Mouse (Mus musculus) midbrain, embryonic 12.5 days (tissue): ENCODE measurements at regions not wholly inside any gene's neighbourhood (a gene's known extent, or its start where the extent isn't known, plus 50 kb on each side); places are given as distances from the start of the nearest gene placed in this dataset.
A peak's percentile ranks its signal among the peaks of the same experiment; 100 is the strongest.
"Not testable (repeated sequence)": the region's sequence is repeated elsewhere in the genome, so short reads cannot be mapped to it uniquely, and the experiment has no call there.

ENCODE experiments used
- ATAC-seq: fragments of 200-750 bp; cut with Nextera tagmentation; 2 replicates; pipeline ENCODE4 v1.8.0; 2017; ENCODE audit warnings: low read depth, moderate TSS enrichment, moderate library complexity; ENCODE audit not compliant: low FRiP score
- H3K27ac ChIP-seq: fragments of 300-500 bp; sonication (generic); replicated peaks from 2 replicates; pipeline ENCODE4 v1.5.1; 2016; ENCODE audit warnings: mild to moderate bottlenecking
- H3K27me3 ChIP-seq: fragments of 300-500 bp; sonication (generic); 2 replicates; pipeline ENCODE4 v1.6.1; 2016; ENCODE audit warnings: mild to moderate bottlenecking
- H3K36me3 ChIP-seq: fragments of 300-500 bp; sonication (generic); 2 replicates; pipeline ENCODE4 v1.6.1; 2016
- H3K4me1 ChIP-seq: fragments of 300-500 bp; sonication (generic); 2 replicates; pipeline ENCODE4 v1.6.1; 2016
- H3K4me2 ChIP-seq: fragments of 300-500 bp; sonication (generic); replicated peaks from 2 replicates; pipeline ENCODE4 v1.6.1; 2016; ENCODE audit warnings: mild to moderate bottlenecking, moderate library complexity
- H3K4me3 ChIP-seq: fragments of 300-500 bp; sonication (generic); 2 replicates; pipeline ENCODE4 v1.5.1; 2016; ENCODE audit warnings: mild to moderate bottlenecking
- H3K9ac ChIP-seq: fragments of 300-500 bp; sonication (generic); replicated peaks from 2 replicates; pipeline ENCODE4 v1.6.1; 2016; ENCODE audit warnings: mild to moderate bottlenecking, moderate library complexity
- H3K9me3 ChIP-seq: fragments of 300-500 bp; sonication (generic); 2 replicates; pipeline ENCODE4 v1.6.1; 2016; ENCODE audit warnings: mild to moderate bottlenecking
- WGBS: fragments of 180-500 bp; shearing (Covaris S2); methylation state at CpG from one replicate; pipeline ENCODE4 v1.1.7; 2016; 5-methylcytosine and 5-hydroxymethylcytosine counted together

- H3K27ac ChIP-seq: no peak overlapping the region; the same call in 1 of the 2 replicates
- ATAC-seq: no peak
- H3K36me3 ChIP-seq: no peaks in the 10 kb centered on the region
- H3K4me3 ChIP-seq: no peak overlapping the region
- H3K4me1 ChIP-seq: peaks cover 3% of the 10 kb centered on the region; the same call in 1 of the 2 replicates
- WGBS: 87% methylated on average over 10 of the region's 10 CpGs
- no peak overlapping the region for H3K9ac ChIP-seq
- H3K27me3 ChIP-seq: no peaks in the 10 kb centered on the region; the same call in 1 of the 2 replicates
- H3K4me2 ChIP-seq: no peak overlapping the region
- no peaks in the 10 kb centered on the region for H3K9me3 ChIP-seq
Measured at GRCm38 (mm10) chr10:111594651-111595050, 88.6 kb downstream of the Phlda1 start.

- no peaks in the 10 kb centered on the region; the same call in 1 of the 2 replicates for H3K27me3 ChIP-seq
- H3K9ac ChIP-seq: no peak overlapping the region
- WGBS: 52% methylated on average over 8 of the region's 8 CpGs
- no peak overlapping the region for H3K4me3 ChIP-seq
- peaks cover 11% of the 10 kb centered on the region; the same call in 1 of the 2 replicates for H3K4me1 ChIP-seq
- no peak overlapping the region for H3K4me2 ChIP-seq
- peak; percentile 41; the same call in 1 of the 2 replicates for ATAC-seq
- peak overlapping the region; percentile 39 for H3K27ac ChIP-seq
- H3K9me3 ChIP-seq: no peaks in the 10 kb centered on the region
- no peaks in the 10 kb centered on the region for H3K36me3 ChIP-seq
Measured at GRCm38 (mm10) chr10:111595513-111595995, 89.5 kb downstream of the Phlda1 start.

DNA sequence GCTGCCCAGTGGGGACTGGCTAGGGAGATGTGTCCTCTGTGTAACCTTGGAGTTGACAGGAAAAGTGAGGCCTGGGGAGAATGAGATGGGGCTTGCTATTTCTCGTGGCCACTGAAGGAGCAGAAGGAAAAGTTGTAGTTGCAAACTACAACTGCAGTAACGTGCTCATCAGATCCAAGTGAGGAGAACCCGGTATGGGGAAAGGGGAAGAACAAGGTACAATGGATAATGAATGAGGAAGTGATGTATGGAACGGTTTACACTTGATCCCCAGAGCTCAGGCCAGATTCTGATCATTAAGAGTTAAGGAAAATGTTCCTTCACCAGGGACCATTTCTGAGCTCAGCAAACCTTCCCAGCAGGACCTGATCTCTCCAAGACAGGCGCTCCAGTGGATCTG, 92.6 kb downstream of the Phlda1 start:
- H3K9ac ChIP-seq: no peak overlapping the region
- 88% methylated on average over 5 of the region's 5 CpGs for WGBS
- peaks cover 15% of the 10 kb centered on the region; the same call in 1 of the 2 replicates for H3K4me1 ChIP-seq
- no peak for ATAC-seq
- no peaks in the 10 kb centered on the region for H3K9me3 ChIP-seq
- no peak overlapping the region for H3K27ac ChIP-seq
- no peaks in the 10 kb centered on the region for H3K36me3 ChIP-seq
- no peak overlapping the region for H3K4me3 ChIP-seq
- no peaks in the 10 kb centered on the region; the same call in 1 of the 2 replicates for H3K27me3 ChIP-seq
- H3K4me2 ChIP-seq: no peak overlapping the region

DNA sequence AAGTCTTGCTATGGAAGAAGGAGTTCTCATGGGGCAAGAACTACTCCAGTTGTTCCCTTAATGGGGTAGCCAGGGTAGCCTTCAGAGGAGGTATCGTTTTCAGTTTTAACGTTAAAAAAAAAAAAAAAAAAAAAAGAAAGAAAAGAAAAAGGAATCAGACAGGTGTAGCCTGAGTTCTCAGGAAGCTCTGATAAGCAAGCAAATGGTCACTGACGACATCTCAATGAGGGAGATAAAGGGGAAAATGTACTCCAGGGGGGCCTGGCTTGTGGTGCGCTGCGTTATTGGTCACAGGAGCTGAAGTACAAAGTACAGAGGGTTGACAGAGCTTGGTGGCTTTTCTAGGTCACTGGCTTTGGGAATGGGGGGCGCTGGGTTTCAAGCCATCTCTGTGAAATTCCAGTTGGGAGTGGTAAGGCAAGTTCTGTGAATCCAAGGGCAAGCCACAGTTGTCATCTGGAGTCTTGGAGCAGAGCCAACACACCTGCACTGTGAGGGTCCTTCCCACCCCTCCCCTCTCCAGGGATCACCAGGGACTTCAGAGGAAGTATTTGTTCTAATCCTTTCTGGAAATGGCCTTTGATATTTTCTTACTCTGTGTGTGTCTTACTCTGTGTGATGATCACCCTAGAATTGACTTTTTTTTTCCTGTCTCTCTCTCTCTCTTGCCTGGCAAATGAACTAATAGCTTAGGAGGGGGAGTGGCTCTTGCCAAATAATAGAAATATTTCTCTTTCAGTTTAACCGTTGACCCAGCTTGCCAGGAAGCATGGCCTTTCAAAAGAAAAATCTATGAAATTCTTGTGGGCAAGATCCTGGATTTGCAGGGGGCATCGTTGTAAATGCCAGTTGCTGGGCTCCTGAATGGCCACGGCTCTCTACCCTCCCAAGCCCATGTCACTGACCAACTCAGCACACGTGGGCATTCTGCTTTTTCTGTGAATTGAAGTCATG, 93.5 kb downstream of the Phlda1 start:
- H3K4me3 ChIP-seq: no peak overlapping the region
- H3K36me3 ChIP-seq: no peaks in the 10 kb centered on the region
- H3K4me2 ChIP-seq: no peak overlapping the region
- H3K9me3 ChIP-seq: no peaks in the 10 kb centered on the region
- no peaks in the 10 kb centered on the region; the same call in 1 of the 2 replicates for H3K27me3 ChIP-seq
- peaks cover 15% of the 10 kb centered on the region; the same call in 1 of the 2 replicates for H3K4me1 ChIP-seq
- no peak overlapping the region for H3K27ac ChIP-seq
- no peak overlapping the region for H3K9ac ChIP-seq
- WGBS: 65% methylated on average over 10 of the region's 10 CpGs
- ATAC-seq: no peak

DNA sequence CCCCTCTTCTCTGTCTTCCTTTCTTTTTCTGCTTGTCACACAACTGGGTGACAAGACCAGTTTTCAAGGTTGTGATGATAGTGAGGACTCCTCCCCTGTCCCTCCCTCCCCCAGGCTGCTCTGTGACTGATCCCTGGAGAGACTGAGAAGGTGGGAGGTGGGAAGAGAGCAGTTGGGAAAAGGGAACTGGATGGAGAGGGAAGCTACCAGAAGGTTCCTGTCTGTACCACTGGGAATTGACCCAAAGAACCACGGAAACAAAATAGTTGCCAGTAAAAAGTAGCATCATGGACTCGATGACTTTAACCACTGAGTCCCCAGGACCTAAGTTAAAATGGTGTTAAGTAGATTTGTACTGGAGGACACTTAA, 94.2 kb downstream of the Phlda1 start:
- Histone ChIP-seq H3K9ac (no peak overlapping the region), H3K9me3 (no peaks in the 10 kb centered on the region), H3K27me3 (no peaks in the 10 kb centered on the region; the same call in 1 of the 2 replicates), H3K4me1 (peaks cover 15% of the 10 kb centered on the region; the same call in 1 of the 2 replicates), H3K4me3 (no peak overlapping the region), H3K36me3 (no peaks in the 10 kb centered on the region), H3K4me2 (no peak overlapping the region), H3K27ac (no peak overlapping the region)
- 84% methylated on average over 2 of the region's 2 CpGs for WGBS
- ATAC-seq: no peak

- Histone ChIP-seq H3K27me3 (no peaks in the 10 kb centered on the region; the same call in 1 of the 2 replicates), H3K4me3 (no peak overlapping the region), H3K36me3 (no peaks in the 10 kb centered on the region), H3K9ac (no peak overlapping the region), H3K4me2 (no peak overlapping the region), H3K9me3 (no peaks in the 10 kb centered on the region), H3K27ac (no peak overlapping the region), H3K4me1 (peaks cover 15% of the 10 kb centered on the region; the same call in 1 of the 2 replicates)
- 26% methylated on average over 2 of the region's 2 CpGs for WGBS
- ATAC-seq: no peak
Measured at GRCm38 (mm10) chr10:111600677-111601099, 94.6 kb downstream of the Phlda1 start.

DNA sequence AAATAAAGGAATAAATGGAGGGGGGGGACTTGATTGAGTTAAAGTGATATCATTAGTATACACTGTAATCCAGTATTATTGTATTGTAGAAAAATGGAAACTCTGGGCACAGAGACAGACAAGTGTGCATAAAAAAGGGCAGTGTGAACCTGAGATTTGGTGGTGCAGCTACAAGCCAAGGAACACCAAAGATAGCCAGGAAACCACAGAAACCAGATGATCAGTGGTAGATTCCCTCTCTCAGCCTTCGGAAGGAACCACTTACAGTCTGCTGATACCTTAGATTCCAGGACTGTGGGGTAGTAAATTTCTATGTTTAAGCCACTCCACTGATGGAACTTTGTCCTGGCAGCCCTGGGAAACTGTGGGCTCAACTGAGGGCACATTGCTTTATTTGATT, 97.1 kb downstream of the Phlda1 start:
- WGBS: 72% methylated on average over 1 of the region's 1 CpGs
- Histone ChIP-seq H3K9me3 (no peaks in the 10 kb centered on the region), H3K9ac (no peak overlapping the region), H3K4me3 (no peak overlapping the region), H3K27me3 (no peaks in the 10 kb centered on the region; the same call in 1 of the 2 replicates), H3K4me1 (peaks cover 15% of the 10 kb centered on the region; the same call in 1 of the 2 replicates), H3K36me3 (no peaks in the 10 kb centered on the region), H3K27ac (no peak overlapping the region), H3K4me2 (no peak overlapping the region)
- no peak for ATAC-seq

DNA sequence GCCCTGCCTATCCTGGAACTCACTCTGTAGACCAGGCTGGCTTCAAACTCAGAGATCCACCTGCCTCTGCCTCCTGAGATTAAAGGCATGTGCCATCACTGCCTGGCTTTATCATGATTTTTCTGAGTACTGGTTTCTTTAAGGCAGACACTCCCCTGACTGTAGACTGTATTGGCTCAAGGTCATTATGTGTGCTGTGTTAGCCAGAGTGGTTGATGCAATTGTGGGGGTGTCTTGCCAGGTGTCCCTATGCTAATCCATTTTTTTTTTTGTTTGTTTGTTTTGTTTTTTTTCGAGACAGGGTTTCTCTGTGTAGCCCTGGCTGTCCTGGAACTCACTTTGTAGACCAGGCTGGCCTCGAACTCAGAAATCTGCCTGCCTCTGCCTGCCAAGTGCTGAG, 101.3 kb downstream of the Phlda1 start:
- not testable (repeated sequence) for H3K36me3 ChIP-seq, ATAC-seq, H3K27me3 ChIP-seq, H3K27ac ChIP-seq, H3K4me2 ChIP-seq, H3K9ac ChIP-seq, H3K9me3 ChIP-seq, H3K4me3 ChIP-seq, H3K4me1 ChIP-seq
- WGBS: 88% methylated on average over 2 of the region's 2 CpGs

DNA sequence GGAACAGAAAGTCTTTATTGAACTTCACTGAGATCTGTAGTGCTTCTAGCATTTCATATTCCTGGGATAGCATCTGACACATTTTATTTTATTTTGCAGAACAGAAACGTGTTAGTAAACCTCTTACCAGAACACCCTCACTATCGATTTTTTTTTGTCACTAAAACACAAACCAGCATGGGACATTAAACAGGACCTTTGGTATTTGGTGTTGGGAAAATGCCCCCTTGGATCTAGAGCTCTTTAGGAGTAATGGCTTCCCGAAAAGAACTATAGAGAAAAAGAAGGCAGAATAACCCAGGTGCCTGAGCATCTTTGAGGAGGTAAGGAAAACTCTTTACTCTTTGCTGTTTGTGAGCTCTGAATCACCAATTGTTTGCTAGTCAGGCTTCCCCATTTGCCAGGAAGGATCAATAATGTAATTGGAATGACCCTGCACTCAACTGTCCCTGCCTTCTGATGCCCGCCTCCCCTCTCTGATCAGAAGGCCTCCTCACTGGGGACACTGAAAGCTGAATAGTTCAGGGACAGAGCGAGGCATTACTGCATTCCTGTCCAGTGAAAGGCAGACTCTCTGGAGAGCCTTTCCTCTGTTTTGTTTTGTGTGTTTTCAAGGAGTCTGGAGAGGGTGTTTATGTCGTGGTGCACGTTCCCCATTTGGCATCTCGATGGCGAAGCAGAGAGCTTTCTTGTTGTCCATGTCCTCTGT, 102.5 kb downstream of the Phlda1 start:
- H3K27ac ChIP-seq: no peak overlapping the region
- no peaks in the 10 kb centered on the region for H3K36me3 ChIP-seq
- no peak overlapping the region for H3K9ac ChIP-seq
- no peaks in the 10 kb centered on the region; the same call in 1 of the 2 replicates for H3K27me3 ChIP-seq
- no peak for ATAC-seq
- H3K4me2 ChIP-seq: no peak overlapping the region
- WGBS: 68% methylated on average over 9 of the region's 9 CpGs
- no peak overlapping the region for H3K4me3 ChIP-seq
- no peaks in the 10 kb centered on the region for H3K9me3 ChIP-seq
- no peaks in the 10 kb centered on the region for H3K4me1 ChIP-seq

- 82% methylated on average over 2 of the region's 2 CpGs for WGBS
Measured at GRCm38 (mm10) chr10:111609889-111610288, 103.8 kb downstream of the Phlda1 start.

DNA sequence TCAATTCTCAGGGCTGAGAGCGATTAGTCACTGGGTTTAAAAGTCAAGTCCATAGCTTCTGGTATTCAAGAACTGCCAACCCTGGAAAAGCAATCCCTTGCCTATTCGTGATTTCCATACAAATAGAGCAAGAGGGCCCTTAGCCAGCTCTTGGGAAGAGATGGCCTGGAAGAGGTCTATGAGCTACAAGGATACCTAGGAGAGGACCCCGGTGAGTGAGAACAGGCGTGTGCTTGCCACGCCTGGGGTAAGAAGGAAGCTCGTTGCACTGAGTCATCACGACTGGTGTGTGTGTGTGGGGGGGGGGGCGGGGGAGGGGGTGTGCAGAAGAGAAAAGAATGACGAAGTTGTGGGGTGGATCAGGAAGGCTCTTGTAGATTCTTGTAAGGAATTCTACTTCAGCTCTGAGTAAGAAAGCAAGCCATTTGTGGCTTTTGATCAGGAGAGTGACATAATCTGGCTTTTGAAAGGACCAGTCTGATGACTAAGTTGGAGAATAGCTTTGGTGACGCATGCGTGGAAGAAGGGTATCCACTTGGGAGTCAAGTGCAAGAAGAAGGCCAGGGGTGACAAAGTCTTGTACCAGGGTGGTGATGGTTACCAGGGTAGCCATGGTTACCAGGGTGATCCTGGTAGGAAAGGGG, 113.7 kb downstream of the Phlda1 start:
- Histone ChIP-seq H3K4me2 (no peak overlapping the region), H3K9me3 (no peaks in the 10 kb centered on the region), H3K27ac (no peak overlapping the region), H3K9ac (no peak overlapping the region), H3K36me3 (no peaks in the 10 kb centered on the region), H3K27me3 (peaks cover 37% of the 10 kb centered on the region), H3K4me1 (peaks cover 3% of the 10 kb centered on the region; the same call in 1 of the 2 replicates), H3K4me3 (no peak overlapping the region)
- no peak for ATAC-seq
- 76% methylated on average over 11 of the region's 11 CpGs for WGBS

More at GRCm38 (mm10) chr10:111609889-111610288, 103.8 kb downstream of the Phlda1 start:
- no peak for ATAC-seq
- Histone ChIP-seq H3K27me3 (no peaks in the 10 kb centered on the region; the same call in 1 of the 2 replicates), H3K4me3 (no peak overlapping the region), H3K27ac (no peak overlapping the region), H3K36me3 (no peaks in the 10 kb centered on the region), H3K4me2 (no peak overlapping the region), H3K4me1 (no peaks in the 10 kb centered on the region), H3K9ac (no peak overlapping the region), H3K9me3 (no peaks in the 10 kb centered on the region)
